Mouse (Mus musculus): ENCODE measurements around the gene Pelo.

DNA sequence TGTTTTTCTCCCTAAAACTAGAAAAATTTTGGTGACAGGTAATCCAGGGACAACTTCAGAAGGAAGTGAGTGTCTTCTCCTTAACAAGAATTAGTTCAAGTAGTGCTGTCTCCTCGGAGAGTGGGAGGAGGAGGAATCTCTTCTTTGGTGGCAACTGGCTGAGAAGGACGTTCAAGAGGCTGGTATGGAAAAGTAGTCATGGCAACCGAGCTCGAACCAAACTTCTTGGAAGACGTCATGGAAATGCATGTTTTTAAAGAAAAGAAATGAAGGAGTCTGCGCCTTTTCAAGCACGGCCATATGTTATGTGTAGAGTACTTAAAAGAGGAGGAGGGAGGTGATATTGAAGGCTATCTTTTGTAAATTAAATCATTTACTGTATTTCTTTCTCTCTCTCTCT, 37.4 kb downstream of the Pelo start:
- no peak for TF ChIP-seq EP300 (optimal IDR thresholded peaks at IDR 0.05)
- TF ChIP-seq CTCF (IDR thresholded peaks at IDR 0.05; ENCODE audit: low read depth): no peak

Data from stomach, postnatal 0 days (tissue).